Mouse (Mus musculus): ENCODE data around the gene Armh2. TPM values are rescaled to one million over a fixed set of nuclear protein-coding genes. Genes with fewer than 3 reads are reported as not detected.

Armh2 gene
- total and polyA plus RNA-seq, 3 experiments, result 0.19 TPM; not detected in 2

- Histone ChIP-seq H3K9me3 (replicated peaks; ENCODE audit: insufficient read depth, low read length) (no peaks in the 10 kb centered on the region), H3K36me3 (ENCODE audit: control insufficient read depth in 1 of 2, insufficient read depth in 2 of 2, low read length in 2 of 2) (peaks cover 0 to 5% of the 10 kb centered on the region in 2 experiments; a peak in 2 of 4 replicates), H3K27ac (ENCODE audit: control insufficient read depth, low read depth, low read length) (no peak overlapping the region), H3K79me2 (ENCODE audit: control insufficient read depth, insufficient read depth, low read length, poor library complexity) (no peaks in the 10 kb centered on the region), H3K27me3 (ENCODE audit: control insufficient read depth in 1 of 2, insufficient read depth in 2 of 2, low read length in 2 of 2) (no peaks in the 10 kb centered on the region), H3K4me3 (ENCODE audit: control insufficient read depth in 1 of 2, insufficient read depth in 1 of 2, low read depth in 2 of 2, low read length in 2 of 2) (no peak overlapping the region), H3K9ac (ENCODE audit: control insufficient read depth, low read depth, low read length, poor library complexity, severe bottlenecking) (no peak overlapping the region), H3K4me1 (ENCODE audit: control insufficient read depth in 1 of 2, insufficient read depth in 2 of 2, low read length in 2 of 2) (no peaks in the 10 kb centered on the region)
- TF ChIP-seq MAFK (IDR thresholded peaks at IDR 0.05; ENCODE audit: borderline replicate concordance, low read depth, low read length) (no peak), ELF1 (IDR thresholded peaks at IDR 0.05; ENCODE audit: low read depth, low read length) (no peak), MAX (IDR thresholded peaks at IDR 0.05; ENCODE audit: low read length) (no peak), TCF12 (IDR thresholded peaks at IDR 0.05; ENCODE audit: low read depth, low read length) (no peak), RCOR1 (IDR thresholded peaks at IDR 0.05; ENCODE audit: low read depth, low read length) (no peak), BHLHE40 (IDR thresholded peaks at IDR 0.05; ENCODE audit: borderline replicate concordance, low read depth, low read length) (no peak), CHD2 (IDR thresholded peaks at IDR 0.05; ENCODE audit: low read length) (no peak), ETS1 (IDR thresholded peaks at IDR 0.05; ENCODE audit: low read depth, low read length) (no peak), SMC3 (IDR thresholded peaks at IDR 0.05; ENCODE audit: low read depth, low read length) (no peak), ZC3H11A (IDR thresholded peaks at IDR 0.05; ENCODE audit: low read depth, low read length) (no peak), NRF1 (IDR thresholded peaks at IDR 0.05; ENCODE audit: insufficient read depth, low read depth, low read length, poor library complexity, severe bottlenecking) (no peak), ZKSCAN1 (IDR thresholded peaks at IDR 0.05; ENCODE audit: low read depth, low read length) (no peak), JUND (IDR thresholded peaks at IDR 0.05; ENCODE audit: low read depth, low read length) (no peak), SIN3A (IDR thresholded peaks at IDR 0.05; ENCODE audit: low read length) (no peak), NELFE (IDR thresholded peaks at IDR 0.05; ENCODE audit: low read depth, low read length) (no peak)
- DNase-seq (ENCODE audit: low read depth, low spot score), result no peak
These were observed 24.6 kb upstream of the Armh2 start for GRCm38 (mm10) chr13:24716441-24716840.

DNA sequence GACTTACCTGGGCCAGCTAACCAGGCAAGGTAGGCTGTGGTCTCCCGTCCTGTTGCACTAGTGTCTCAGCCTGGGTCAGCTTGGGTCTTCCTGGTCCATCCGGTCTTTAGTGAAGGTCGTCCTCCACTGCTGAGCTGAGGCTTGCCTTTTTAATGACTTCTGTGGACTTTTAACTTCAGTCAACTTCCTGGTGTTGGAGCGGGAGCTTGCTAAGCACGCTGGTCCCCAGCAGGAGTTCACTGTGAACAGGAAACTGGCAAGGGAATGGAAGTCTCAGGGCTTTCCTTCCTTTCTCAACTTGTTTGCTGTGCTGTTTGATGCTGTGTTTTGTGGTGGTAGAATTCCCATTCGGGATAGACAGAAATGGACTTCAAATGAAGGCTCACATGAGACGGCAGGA, 23.4 kb upstream of the Armh2 start:
- Histone ChIP-seq H3K27me3 (ENCODE audit: control insufficient read depth in 1 of 2, insufficient read depth in 2 of 2, low read length in 2 of 2) (no peaks in the 10 kb centered on the region), H3K4me1 (ENCODE audit: control insufficient read depth in 1 of 2, insufficient read depth in 2 of 2, low read length in 2 of 2) (no peaks in the 10 kb centered on the region), H3K79me2 (ENCODE audit: control insufficient read depth, insufficient read depth, low read length, poor library complexity) (no peaks in the 10 kb centered on the region), H3K9ac (ENCODE audit: control insufficient read depth, low read depth, low read length, poor library complexity, severe bottlenecking) (no peak overlapping the region), H3K4me3 (ENCODE audit: control insufficient read depth in 1 of 2, insufficient read depth in 1 of 2, low read depth in 2 of 2, low read length in 2 of 2) (no peak overlapping the region), H3K36me3 (ENCODE audit: control insufficient read depth in 1 of 2, insufficient read depth in 2 of 2, low read length in 2 of 2) (peaks cover 0 to 5% of the 10 kb centered on the region in 2 experiments; a peak in 2 of 4 replicates), H3K9me3 (replicated peaks; ENCODE audit: insufficient read depth, low read length) (no peaks in the 10 kb centered on the region), H3K27ac (ENCODE audit: control insufficient read depth, low read depth, low read length) (no peak overlapping the region)
- TF ChIP-seq POLR2AphosphoS5 (IDR thresholded peaks at IDR 0.05; ENCODE audit: borderline replicate concordance, low read depth, low read length) (no peak), ELF1 (IDR thresholded peaks at IDR 0.05; ENCODE audit: low read depth, low read length) (no peak), MAZ (IDR thresholded peaks at IDR 0.05; ENCODE audit: low read depth, low read length) (no peak), MAX (IDR thresholded peaks at IDR 0.05; ENCODE audit: low read length) (no peak), UBTF (IDR thresholded peaks at IDR 0.05; ENCODE audit: borderline replicate concordance, insufficient read depth, low read depth, low read length) (no peak), JUND (IDR thresholded peaks at IDR 0.05; ENCODE audit: low read depth, low read length) (no peak), RAD21 (IDR thresholded peaks at IDR 0.05; ENCODE audit: low read depth, low read length) (no peak), ZNF384 (IDR thresholded peaks at IDR 0.05; ENCODE audit: low read depth, low read length) (no peak), MYC (IDR thresholded peaks at IDR 0.05; ENCODE audit: low read depth, low read length) (no peak), RCOR1 (IDR thresholded peaks at IDR 0.05; ENCODE audit: low read depth, low read length) (no peak), TCF12 (IDR thresholded peaks at IDR 0.05; ENCODE audit: low read depth, low read length) (no peak), NELFE (IDR thresholded peaks at IDR 0.05; ENCODE audit: low read depth, low read length) (no peak), MXI1 (IDR thresholded peaks at IDR 0.05; ENCODE audit: low read depth, low read length) (no peak), GABPA (IDR thresholded peaks at IDR 0.05; ENCODE audit: low read depth, low read length) (no peak), GATA1 (IDR thresholded peaks at IDR 0.05; ENCODE audit: low read depth, low read length) (no peak), E2F4 (IDR thresholded peaks at IDR 0.05; ENCODE audit: borderline replicate concordance, low read depth, low read length) (no peak), MAFK (IDR thresholded peaks at IDR 0.05; ENCODE audit: borderline replicate concordance, low read depth, low read length) (no peak)
- DNase-seq (ENCODE audit: low read depth, low spot score), result no peak
